Mouse (Mus musculus): ENCODE results near the gene Caskin2.
"Not testable (repeated sequence)": the region's sequence is repeated elsewhere in the genome, so short reads cannot be mapped to it uniquely, and the experiment has no call there.

The Caskin2 gene

DNA sequence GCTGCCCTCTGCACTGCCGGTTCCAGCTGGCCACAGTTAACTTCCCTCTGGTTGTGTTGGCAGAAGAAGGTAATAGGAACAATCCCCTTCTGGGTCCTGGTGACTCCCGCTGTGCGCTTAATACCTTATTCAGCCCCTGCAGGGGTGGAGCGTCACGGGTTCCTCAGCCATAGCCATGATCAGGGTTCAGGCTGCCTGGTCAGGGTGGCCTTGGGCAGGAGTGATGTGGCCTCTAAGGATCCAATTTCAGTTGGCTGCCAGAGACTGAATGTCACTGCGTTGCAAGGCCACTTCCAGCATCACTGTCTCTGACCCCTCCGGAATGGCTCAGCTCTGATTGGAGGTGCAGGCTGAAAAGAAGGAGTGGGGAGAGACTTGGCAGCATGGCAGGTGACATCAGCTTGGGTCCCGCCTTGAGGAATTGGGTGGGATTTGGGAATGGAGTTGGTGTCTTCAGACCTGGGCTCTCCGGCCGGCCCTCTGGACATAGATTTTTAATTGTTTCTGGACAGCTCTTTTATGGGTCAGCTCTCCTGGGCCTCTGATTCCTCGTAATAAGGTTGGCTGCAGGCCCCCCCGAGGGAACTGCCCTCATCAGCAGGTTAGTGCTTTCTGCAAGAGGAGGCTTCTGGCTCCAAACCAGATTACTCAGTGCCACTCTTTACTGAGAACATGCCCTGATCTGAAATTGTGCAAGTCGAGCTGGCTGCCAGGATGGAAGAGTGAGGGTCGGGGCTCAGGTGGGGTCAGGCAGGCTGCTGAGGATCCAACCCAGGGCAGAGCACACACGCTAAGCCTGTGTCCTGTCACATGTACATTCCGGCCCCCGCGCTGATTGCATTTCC, 37.4 kb downstream of the Caskin2 start:
- in situ Hi-C loops (cut with MboI; ENCODE audit: unreplicated experiment in 2 of 2): no loop called here

DNA sequence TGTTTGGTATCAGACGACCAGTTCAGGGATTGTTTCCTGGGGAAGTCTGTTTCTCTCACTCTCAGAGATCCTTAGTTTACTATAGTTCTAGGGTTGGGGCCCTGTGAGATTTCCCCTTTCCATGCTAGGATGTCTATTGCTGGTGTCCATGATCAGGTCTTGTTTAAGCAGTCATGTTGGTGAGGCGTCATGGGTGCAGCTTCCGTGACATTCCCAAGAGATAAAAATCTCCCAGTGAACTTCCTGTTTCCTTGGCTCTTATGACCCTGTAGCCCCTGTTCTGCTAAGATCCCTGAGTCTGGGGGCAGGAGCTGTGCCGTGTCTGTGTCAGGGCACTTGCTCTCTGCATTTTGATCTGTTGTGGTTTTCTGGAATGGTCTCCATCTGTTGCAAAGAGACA, 38.8 kb downstream of the Caskin2 start:
- in situ Hi-C loops (cut with MboI; ENCODE audit: unreplicated experiment in 2 of 2): no loop called here

DNA sequence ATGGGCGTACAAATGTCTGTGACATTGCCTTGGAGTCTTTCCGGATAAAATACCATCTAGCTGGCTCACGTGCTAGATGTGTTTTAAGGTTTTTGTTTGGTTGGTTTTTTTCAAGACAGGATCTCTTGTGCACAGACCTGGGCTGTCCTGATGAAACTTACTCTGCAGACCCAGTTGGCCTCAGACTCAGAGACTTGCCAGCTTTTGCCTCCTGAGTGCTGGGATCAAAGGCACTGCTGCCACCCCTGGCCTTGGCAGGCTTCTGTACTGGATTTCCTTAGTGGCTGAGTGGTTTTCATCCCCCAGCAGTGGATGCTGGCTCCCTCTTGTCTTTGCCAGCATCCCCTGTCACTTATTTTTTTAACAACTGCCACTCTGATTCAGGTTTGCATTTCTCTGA, 44.5 kb downstream of the Caskin2 start:
- in situ Hi-C loops (cut with MboI; ENCODE audit: unreplicated experiment in 2 of 2): no loop called here

DNA sequence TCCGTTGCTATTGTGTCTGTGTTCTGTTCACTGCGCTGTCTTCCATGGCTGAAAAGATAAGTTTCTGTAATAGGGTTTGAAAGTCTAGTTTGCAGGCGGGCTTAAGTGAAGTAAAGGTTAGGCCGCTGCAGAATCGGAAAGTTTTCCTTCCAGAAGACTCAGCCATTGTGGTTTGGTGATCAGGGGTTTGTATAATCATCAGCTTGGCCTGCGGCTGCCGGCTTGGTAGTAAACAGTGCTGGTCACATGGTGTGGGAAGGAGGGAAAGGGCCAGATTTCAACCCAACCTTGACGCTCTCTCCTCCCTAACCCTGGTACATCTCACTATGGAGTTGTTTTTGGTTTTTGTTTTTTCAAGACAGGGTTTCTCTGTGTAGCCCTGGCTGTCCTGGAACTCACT, 46.5 kb downstream of the Caskin2 start:
- in situ Hi-C loops (cut with MboI; ENCODE audit: unreplicated experiment in 2 of 2): no loop called here

DNA sequence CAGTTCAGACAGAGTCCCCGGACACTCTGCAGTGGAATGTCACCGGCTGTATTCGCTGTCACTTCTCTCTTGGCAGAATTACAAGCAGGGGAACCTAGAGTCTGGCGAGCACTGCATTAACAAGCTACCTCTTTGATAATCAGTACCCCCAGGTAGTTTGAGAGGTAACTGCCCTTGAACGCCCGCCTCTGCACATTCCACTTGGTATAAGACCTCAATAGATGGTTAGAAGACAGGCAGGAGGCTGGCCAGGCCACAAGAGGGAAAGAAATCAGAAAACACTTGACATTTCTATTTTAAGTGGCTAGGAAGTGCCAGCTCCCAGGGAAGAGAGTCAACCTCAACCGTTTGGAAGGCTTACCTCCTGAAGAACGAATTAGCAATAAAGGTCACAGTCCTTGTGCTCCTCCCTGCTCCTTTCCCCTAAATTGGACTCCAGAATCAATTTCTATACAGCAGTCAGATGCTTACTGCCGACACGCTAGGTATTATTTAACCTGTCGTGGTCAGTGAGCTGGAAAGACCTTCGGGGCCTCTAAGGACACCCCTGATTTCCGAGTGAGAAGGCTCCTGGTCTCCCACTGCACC, 47.0 kb downstream of the Caskin2 start:
- in situ Hi-C loops (cut with MboI; ENCODE audit: unreplicated experiment in 2 of 2): no loop called here

DNA sequence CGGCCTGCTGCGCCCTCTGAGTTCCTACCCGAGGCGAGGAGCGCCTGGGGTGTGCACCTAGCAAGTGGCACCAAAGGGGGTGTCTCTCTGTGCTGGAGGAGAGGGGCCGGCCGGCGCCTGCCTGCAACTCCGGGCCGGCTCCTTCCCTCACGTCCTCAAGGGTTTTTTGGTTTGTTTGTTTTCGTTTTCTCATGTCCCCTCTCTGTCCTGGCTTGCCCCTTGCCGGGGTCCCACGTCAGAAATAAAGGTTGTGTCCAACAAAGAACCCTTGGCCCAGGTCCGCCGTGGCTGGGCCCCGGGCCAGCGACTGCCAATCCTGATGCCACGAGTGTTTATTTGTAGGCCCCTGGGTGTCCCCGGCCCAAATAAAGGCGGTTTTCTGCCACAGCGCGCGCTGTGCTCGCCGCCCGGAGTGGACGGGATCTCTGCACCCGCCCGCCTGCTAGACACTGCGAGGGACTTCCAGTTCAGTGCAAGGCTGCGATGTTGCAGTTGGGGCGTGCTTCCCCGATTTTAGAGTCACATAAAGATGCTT, 47.8 kb downstream of the Caskin2 start:
- in situ Hi-C loops (cut with MboI; ENCODE audit: unreplicated experiment in 2 of 2): no loop called here

DNA sequence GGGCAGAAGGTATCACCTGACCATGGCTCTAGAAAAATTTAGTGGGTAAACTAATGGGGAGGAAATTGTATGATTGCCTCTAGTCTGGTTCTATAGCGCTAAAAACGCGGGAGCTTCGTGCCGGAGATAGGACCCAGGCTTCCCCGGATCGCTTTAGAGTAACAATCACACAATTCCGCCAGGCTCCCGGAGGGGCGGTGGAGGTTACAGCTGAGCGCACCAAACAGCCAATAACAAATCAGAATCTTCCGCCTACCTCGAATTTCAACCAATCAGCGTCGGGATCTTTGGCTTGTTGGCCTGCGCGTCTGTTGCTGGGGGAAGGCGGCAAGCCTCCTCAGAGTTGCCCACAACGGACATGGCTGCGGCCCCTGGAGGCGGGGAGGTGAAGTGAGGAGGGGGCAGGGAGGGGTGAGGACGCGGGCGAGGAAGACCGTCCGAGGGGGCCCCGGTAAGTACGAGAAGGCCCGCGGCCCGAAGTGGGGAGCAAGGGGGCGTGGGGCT, 48.3 kb downstream of the Caskin2 start, which contains the start of gene Tmem94:
Gene Tmem94 (plus strand): TSS at position 331 of the 504 bp plus-strand sequence.
- in situ Hi-C loops (cut with MboI; ENCODE audit: unreplicated experiment in 2 of 2): no loop called here

DNA sequence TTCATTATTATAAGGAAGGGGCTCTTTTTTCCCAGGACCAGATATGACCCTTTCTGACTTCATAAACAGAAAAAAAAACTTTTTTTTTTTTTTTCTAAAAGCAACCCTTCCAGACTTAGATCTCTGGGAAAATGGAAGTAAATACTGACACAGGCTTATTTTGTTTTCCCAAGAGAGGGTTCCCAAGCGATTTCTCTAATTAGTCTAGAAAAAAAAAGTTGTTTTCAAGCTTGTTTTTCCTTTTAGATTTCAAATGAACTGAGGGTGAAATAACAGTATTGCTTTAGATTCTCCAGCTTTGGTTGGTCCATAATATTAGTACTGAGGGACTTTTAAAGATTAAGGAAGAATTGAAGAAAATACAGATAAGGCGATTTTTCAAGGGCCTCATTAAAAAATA, 48.7 kb downstream of the Caskin2 start:
- in situ Hi-C loops (cut with MboI; ENCODE audit: unreplicated experiment in 2 of 2): no loop called here

DNA sequence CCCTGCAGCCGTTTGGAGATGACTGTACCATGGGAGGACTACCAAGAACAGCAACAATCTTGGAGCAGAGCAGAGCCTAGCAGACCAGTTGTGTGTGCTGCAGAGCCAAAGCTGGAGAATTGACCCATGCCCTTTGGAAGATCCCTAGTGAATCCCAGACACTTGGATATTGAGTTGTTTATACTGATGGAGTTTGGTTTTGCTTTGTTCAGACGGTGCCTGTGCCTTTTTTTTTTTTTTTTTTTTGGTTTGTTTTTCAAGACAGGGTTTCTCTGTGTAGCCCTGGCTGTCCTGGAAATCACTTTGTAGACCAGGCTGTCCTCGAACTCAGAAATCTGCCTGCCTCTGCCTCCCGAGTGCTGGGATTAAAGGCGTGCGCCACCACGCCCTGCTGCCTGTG, 51.3 kb downstream of the Caskin2 start:
- in situ Hi-C loops (cut with MboI; ENCODE audit: unreplicated experiment in 2 of 2): not testable (repeated sequence)

DNA sequence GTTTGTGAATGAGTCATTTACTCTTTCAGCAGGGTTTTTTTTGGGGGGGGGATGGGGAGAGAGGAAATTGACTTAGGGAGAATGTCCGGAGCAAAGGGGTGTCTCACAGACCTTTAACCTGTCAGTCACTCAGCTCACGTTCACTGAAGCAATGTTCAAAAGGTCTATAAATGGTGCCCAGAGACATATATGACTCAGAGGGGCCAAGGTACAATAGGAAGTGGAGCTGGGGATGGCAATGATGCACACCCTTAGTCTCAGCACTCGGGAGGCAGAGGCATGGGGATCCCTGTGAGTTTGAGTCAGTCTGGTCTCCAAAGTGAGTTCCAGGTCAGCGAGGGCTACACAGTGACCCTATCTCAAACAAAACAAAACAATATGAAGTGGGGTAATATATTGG, 60.0 kb downstream of the Caskin2 start:
- in situ Hi-C loops (cut with MboI; ENCODE audit: unreplicated experiment in 2 of 2): no loop called here

DNA sequence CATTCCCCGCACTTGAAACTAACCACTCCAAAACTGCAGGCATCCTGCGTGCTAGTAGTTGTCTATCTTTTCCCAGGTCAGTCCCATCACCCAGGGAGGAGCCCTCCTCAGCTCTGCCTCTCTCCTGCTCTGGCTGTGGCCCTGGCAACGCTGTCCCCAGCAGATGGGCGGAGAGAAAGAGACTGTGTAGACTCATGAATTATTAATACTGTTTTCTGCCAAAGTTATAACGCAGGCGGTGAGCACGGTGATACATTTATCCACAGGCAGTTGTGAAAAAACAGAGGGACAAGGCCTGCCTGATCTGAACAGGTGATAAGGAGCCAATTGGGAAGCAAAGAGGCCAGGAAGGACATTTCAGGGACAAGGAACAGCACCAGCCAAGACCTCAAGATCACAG, 60.8 kb downstream of the Caskin2 start:
- in situ Hi-C loops (cut with MboI; ENCODE audit: unreplicated experiment in 2 of 2): no loop called here

DNA sequence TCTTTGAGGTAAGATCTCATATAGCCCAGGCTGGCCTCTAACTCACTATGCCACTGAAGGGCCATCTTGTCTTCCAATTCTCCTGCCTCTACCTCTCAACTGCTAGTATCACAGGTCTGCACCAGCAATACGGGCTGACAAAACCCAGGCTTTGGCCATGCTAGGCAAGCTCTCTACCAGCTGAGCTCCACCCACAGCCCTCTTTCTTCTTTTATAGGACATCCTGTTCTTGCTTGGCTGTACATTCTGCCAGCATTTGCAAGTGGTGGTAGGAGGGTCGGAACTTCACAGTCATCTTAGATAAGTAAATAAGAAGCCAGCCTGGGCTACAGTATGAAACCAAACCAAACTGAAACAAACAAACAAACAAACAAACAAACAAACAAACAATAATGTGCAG, 61.7 kb downstream of the Caskin2 start:
- in situ Hi-C loops (cut with MboI; ENCODE audit: unreplicated experiment in 2 of 2): no loop called here

DNA sequence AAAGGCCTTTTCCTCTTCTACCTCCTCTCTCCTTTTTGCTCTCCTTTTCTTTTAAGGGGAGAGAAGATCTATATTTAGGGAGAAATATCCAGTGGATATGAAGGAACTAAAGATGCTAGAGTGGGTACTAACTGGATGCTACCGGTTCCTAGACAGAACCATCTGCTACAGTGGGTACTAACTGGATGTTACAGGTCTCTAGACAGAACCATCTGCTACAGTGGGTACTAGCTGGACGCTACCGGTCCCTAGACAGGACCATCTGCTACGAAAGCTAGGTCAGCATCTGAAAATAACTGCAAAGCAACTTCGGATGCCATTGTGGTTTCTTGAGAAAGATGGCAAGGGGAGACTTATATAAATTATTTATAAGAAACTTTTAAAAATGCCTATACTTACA, 63.6 kb downstream of the Caskin2 start:
- in situ Hi-C loops (cut with MboI; ENCODE audit: unreplicated experiment in 2 of 2): loop anchor here in 1 of 2 experiments (25.0 kb wide), 1 partner anchor 1287 kb away; no protein-coding TSS in a partner anchor
